Mouse (Mus musculus) B cell, adult (primary cell): ENCODE results near the gene Dctn3. TPM values are rescaled to one million over a fixed set of nuclear protein-coding genes. Genes with fewer than 3 reads are reported as not detected.

Experiments
- total RNA-seq: library from RNA; stranded (reverse); gene quantifications from 4 replicates; pipeline ENCODE4 v1.2.4, GENCODE M21; 2023; ENCODE audit not compliant: inconsistent age

Gene Dctn3
- 50.6 to 69.0 TPM (median 61.6 TPM) in 4 replicates for total RNA-seq

GRCm38 (mm10) chr4:41722918-41723351 is at the start of gene Dctn3:
Gene Dctn3, minus strand, starts transcription at chr4:41723170.

DNA sequence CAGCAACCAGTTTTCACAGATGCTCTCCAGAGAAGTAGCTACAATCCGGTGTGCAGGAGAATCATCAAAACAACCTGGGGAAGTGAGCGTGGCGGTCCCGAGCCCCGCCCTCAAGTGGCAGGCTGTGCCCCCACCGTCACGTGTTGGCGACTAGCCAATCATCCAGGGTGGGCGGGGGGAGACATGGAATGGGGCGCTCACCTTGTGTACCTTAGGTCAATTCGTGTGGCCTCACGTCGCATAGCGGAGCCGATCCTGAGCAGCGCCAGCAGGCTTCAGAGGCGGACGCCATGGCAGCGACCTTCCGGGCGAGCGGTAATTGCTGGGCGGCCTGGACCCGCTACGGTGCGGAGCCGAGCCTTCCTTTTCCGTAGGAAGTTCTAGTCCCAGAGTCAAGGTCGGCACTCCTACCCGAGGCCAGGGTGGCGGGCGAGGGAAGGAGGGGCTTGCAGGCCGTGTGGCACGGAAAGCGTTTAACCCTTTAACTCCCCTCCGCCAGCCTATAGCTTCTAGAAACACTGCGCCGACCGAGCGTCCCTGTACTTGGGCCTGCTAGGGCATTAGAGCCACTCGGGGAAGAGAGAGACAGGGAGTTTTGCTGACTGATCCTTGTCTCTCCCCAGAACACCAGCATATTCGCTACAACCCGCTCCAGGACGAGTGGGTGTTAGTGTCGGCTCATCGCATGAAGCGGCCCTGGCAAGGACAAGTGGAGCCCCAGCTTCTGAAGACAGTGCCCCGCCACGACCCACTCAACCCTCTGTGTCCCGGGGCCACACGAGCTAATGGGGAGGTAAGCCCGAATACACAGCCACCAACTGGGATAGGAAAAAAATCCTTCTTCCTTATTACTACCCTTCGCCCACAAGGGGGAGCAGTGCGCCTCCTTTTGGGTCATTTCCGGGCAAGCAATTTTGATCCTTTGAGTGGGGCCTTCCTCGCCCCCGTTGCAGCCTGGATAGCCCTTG is 32.7 kb upstream of the Dctn3 start, which contains the start of gene Sigmar1:
Gene Sigmar1, minus strand, starts transcription at position 820 of the 968 bp plus-strand sequence.

DNA sequence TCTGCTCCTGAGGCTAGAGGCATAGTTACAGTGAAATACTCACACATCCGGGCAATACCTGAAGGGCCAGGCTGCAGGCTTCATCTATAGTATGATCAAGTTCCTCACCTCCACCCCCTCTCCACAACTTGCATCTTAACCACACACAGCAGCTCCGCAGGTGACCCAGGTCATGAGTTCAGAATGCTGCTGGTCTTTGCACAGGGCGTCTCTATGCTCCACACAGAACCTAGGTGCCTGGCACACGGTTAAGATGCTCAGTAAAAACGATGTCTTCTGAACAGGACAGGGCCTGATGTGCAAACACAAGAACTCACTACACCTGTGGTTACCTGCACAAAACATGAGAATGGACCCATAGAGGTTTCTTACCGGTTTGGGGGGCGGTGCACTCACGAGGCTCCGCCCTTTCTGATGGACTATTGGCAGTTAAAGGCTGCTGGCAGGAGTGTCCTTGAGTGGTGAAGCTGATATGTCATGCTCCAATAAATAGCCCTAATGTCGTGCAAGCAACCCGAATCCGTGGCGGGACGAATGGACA is 31.9 kb upstream of the Dctn3 start, which contains the start of gene Galt:
Gene Galt, plus strand, starts transcription at position 432 of the 541 bp plus-strand sequence.

DNA sequence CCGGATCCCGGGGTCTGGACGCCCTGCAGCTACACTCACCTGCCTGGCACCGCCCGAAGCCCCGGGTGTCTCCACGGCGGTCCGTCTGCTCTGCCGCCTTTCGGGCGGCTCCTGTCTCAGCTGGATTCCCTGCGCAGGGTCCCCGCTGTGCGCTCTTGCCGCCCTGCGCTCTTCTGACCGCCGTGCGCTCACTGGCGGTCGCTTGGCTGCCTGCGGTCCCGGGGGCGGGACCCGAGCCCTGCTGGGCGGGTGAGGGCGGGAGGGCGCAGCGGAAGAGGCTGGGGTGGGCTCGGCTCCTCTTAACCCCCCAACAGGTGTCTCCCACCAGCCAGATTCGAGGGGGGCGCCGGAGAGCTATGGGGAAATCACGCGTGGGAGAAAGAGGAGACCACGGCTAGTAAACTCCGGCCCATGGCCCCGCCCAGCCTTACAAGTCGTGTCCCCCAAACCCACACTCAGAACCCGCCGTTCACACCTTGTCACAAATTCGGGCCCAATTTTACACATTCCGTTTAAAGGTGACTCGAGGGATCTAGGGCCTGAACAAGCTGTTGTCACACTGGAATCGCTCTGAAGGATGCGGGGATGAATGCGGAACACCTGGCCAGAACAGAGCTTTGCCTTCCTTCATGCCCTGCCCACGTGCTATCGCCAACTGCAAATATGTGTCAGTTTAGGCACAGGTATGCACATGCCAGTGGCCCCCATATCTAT is 8.2 kb upstream of the Dctn3 start, which contains the start of gene Arid3c:
Gene Arid3c, minus strand, starts transcription at position 91 of the 714 bp plus-strand sequence.

GRCm38 (mm10) chr4:41713197-41714067 is 9.5 kb downstream of the Dctn3 start, which contains the start of gene Rpp25l:
Gene Rpp25l, minus strand, starts transcription at chr4:41713534.

DNA sequence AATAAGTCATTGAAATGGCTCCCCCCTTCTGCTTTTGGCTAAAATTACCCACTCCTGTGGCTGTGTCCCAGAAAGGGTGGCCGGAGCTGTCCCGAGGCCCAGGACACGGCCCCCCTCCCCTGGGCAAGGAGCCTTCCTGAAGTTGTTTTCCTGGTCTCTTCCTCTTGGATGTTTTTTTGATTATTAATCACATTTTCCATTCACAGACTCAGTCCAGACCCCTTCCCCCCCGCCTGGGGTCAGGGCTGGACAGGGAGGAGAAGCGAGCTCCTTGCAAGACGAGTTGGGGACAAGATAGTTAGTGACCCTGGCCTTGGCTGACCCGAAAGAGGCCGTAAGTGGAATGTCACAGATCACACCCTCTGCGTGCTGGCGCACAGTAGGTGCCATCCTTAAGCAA is 23.2 kb downstream of the Dctn3 start, which contains the start of gene Il11ra1:
Gene Il11ra1, plus strand, starts transcription at position 207 of the 400 bp plus-strand sequence.

DNA sequence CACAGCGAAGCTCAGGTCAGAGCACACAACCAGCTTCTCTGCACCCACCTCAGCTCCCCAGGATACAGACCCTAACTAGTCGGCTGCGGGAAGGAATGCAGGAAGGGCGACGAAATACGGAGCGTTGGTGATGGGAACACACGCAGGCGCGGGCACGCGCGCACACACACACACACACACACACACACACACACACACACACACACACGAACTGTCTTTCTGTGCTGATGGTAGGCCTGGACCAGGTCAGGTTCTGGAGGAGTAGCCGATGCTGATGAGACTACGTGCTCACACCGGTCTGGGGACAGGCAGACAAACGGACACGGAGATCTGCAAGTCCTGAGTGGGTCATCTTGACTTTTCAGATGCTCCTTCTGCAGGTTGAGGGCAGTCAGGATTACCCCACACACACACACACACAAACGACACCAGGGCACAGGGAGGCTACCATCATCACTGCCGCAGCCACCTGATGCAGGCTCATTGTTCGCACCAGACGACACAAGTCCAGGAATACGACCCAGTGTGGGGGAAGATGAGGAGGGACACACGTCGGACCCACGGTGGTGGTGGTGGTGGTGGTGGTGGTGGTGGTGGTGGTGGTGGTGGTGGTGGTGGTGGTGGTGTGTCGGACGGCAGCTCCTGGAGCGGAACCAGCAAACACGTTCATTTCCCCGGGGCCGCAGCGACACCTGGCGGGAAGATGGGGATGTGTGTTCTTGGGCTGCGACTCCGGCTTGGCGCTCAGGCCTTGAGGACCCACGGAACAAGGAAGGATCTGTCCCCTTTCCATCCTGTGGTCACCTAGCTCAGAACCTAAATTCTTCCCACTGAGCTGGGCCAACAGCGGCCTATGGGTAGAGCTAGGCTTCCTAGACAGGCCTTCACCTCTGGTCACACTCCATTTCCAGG is 25.8 kb downstream of the Dctn3 start, which contains the start of gene Cntfr:
Gene Cntfr, minus strand, starts transcription at position 160 of the 912 bp plus-strand sequence.

Other genes starting within 250 kb of the Dctn3 start
- gene AI464131, start 220.1 kb downstream of the Dctn3 start, total RNA-seq = not detected in 4 replicates
- not detected in 4 replicates for gene 1110017D15Rik, start 205.8 kb downstream of the Dctn3 start, total RNA-seq
- gene Fam219a, start 153.6 kb downstream of the Dctn3 start, total RNA-seq = 13.8 to 14.4 TPM (median 14.4 TPM) in 4 replicates
- gene Dnaic1, start 153.4 kb downstream of the Dctn3 start, total RNA-seq = not detected in 4 replicates
- not detected in 4 replicates for gene Enho, start 82.8 kb downstream of the Dctn3 start, total RNA-seq
- not detected in 4 replicates for gene Cntfr, start 26.1 kb downstream of the Dctn3 start, total RNA-seq
- 13.9 to 18.6 TPM (median 15.3 TPM) in 4 replicates for gene Il11ra1, start 23.2 kb downstream of the Dctn3 start, total RNA-seq
- 30.3 to 35.1 TPM (median 34.0 TPM) in 4 replicates for gene Rpp25l, start 9.6 kb downstream of the Dctn3 start, total RNA-seq
- gene Arid3c, start 8.0 kb upstream of the Dctn3 start, total RNA-seq = not detected in 4 replicates
- gene Galt, start 32.1 kb upstream of the Dctn3 start, total RNA-seq = 52.6 to 62.3 TPM (median 55.4 TPM) in 4 replicates
- 16.1 to 19.6 TPM (median 18.2 TPM) in 4 replicates for gene Sigmar1, start 33.0 kb upstream of the Dctn3 start, total RNA-seq
- gene Ccl27a, start 51.1 kb upstream of the Dctn3 start, total RNA-seq = 8.4 to 14.2 TPM (median 11.9 TPM) in 4 replicates
- not detected in 4 replicates for gene Gm21541, start 180.4 kb upstream of the Dctn3 start, total RNA-seq
- 1.4 to 8.2 TPM (median 1.9 TPM) in 4 replicates for gene Gm20878, start 218.4 kb upstream of the Dctn3 start, total RNA-seq
- gene Fam205a4, start 242.9 kb upstream of the Dctn3 start, total RNA-seq = not detected in 4 replicates